Mouse (Mus musculus) kidney, postnatal 10 days (tissue): Measurements from ENCODE around the gene Slc25a38.

Experiments used
- DNase-seq: peaks from one replicate; pipeline ENCODE4 v3.0.0; 2021; ENCODE audit warnings: mixed read lengths

The Slc25a38 gene

GRCm38 (mm10) chr9:120110211-120111018 is at the start of gene Slc25a38:
Slc25a38 (plus strand) TSS chr9:120110374.
- DNase-seq: peak; percentile 98

DNA sequence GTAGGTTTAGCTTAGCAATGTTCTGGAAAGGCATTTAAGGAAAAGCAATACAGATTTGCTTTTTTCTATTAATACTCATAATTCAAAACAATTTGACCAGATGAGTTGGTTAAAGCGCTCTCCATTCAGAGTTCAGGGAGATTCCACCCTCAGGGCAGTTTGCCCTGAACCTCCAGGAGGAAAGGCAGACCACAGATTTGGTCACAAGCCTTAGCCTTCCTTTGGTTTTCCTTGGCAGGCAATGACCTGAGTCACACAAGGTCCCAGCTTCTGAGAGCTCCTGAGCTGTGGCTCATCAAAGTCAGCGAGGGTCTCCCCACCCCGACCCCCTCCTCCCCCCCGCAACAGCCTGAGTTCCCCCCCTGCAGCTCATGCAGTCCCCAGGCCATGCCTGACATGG is 45.9 kb upstream of the Slc25a38 start:
- DNase-seq: no peak

GRCm38 (mm10) chr9:120067609-120068008 is 42.6 kb upstream of the Slc25a38 start:
- DNase-seq: no peak

- DNase-seq: no peak
Observed at GRCm38 (mm10) chr9:120068047-120068446, 42.1 kb upstream of the Slc25a38 start.

GRCm38 (mm10) chr9:120069779-120070178 is 40.4 kb upstream of the Slc25a38 start, which contains the start of gene Cx3cr1:
Cx3cr1 (minus strand) TSS chr9:120069879.
- no peak for DNase-seq

GRCm38 (mm10) chr9:120071251-120071650 is 38.9 kb upstream of the Slc25a38 start:
- no peak for DNase-seq

DNA sequence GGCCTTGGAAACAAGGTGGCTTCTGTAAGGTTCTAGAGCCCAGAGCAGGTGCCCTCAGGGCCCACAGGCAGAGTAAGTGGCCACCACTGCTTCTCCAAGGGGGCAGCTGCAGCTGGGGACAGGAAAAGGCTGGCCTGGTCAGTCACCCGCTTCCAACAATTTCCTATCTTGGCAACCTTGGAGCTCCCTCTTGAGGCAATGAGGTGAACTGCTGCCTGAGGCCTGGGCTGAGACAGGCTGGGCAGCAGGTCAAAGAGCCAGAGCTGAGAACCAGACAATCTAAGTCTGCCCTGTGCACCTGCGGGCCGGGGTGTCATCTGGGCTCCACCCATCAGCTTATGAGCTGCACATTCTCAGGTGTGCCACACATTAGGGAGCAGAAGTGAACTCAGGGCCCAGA is 37.0 kb upstream of the Slc25a38 start:
- DNase-seq: peak; percentile 88

DNA sequence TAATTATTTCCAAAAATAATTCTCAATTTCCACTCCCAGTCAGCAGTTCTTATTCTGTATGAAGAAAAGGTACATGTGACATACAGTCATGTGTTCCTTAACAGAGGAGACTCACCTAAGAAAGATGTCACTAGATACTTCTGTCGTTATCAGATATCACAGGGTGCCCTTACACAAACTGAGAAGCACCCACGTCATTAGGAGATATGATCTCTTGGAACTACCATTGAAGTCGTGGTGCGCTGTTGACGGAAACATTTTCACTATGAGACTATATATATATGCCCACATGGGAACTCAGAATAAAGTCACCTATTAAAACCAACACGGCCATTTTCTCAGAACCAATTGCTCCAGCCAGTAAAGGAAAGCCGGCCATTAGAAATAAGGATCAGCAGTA is 35.7 kb upstream of the Slc25a38 start:
- no peak for DNase-seq

GRCm38 (mm10) chr9:120078241-120078640 is 31.9 kb upstream of the Slc25a38 start:
- DNase-seq: no peak

DNA sequence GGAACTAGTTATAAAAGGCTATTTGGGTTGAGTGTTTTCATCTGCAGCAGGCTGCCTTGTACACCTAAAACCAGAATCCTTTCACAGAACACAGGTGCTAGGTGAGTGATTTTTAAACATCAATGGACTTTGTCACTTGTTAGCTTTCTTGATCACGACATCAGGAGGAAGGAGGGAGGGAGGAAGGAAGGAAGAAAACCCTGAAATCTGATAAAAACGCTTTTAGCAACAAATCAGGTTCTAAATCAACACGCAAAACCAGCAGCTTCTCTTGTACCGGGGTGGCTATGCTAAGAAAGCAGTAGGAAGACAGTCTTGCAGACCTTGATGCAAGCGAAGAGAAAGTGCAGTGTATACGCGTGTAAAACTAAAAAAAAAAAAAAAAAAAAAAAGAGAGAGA is 30.3 kb upstream of the Slc25a38 start:
- DNase-seq: no peak

GRCm38 (mm10) chr9:120080546-120081108 is 29.5 kb upstream of the Slc25a38 start:
- DNase-seq: no peak

DNA sequence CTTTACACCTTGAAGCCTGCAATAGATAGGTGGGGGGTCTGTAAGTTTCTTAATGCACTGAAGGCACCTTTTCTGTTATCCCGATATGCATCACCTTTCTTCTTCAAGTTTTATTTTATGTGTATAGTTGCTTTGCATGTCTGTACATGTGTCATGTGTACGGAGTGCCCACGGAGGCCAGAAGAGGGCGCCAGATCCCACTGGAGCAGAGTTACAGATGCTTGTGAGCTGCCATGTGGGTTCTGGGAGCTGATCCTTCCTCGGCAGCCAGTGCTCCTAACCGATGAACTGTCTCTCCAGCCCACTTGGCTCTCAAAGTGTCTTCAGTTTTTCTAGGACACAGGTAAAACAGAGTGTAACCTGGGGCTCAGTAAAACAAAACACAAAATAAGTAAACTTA is 28.9 kb upstream of the Slc25a38 start:
- DNase-seq: no peak

DNA sequence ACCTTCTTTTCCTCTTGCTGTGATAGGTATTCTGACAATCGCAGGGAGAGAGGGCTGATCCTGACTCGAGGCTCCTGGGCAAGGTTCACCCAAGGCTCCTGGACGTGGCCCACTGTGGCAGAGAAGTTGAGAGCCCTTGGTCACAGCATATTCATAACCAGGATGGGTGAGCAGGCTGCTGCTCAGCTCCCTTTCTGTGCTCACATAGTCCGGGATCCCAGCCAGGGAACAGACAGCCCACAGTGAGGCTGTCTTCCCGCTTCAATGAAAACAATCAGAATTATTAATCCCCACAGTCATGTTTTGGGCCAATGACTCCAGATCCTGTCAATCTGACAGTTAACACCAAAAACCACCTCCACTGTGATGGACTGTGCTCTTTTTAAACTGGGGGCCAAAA is 28.2 kb upstream of the Slc25a38 start:
- DNase-seq: no peak

GRCm38 (mm10) chr9:120082691-120083090 is 27.5 kb upstream of the Slc25a38 start:
- DNase-seq: no peak

GRCm38 (mm10) chr9:120083158-120083894 is 26.8 kb upstream of the Slc25a38 start:
- no peak for DNase-seq

DNA sequence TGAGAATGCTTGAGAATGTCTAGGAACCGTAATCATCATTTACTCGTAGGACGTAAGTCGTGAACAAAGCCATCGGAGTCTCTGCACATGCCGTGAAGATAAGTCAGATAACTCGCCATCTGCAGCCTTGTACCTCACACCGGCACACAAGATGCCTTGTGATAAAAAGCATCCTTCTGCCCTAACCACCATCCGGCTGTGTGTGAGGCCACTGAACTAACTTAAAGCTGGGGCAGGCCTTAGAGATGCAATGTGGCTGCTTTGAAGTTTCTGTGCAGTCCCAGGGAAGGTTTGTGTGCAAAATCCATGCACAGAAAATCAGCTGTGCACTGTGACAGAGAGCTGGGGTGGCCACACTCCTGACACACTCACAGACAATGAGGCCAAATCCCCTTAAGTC is 25.8 kb upstream of the Slc25a38 start:
- DNase-seq: no peak

DNA sequence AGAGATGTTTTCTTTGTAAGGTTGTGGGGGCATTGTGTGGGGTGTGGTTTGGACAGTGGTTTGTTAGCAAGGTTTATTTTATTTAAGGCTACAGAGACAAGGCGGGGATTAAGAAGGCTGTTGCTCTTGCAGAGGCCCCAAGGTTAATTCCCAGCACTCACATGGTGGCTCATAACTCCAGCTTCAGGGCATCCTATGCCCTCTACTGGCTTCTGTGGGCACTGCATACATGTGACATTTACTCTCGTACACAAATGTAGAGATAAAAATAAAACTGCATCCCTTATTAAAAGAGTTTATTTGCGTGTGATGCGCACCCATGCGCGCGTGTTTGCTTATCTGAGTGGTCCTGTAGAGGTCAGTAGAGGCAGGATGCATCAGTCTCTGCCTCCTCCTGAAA is 21.0 kb upstream of the Slc25a38 start:
- DNase-seq: no peak

DNA sequence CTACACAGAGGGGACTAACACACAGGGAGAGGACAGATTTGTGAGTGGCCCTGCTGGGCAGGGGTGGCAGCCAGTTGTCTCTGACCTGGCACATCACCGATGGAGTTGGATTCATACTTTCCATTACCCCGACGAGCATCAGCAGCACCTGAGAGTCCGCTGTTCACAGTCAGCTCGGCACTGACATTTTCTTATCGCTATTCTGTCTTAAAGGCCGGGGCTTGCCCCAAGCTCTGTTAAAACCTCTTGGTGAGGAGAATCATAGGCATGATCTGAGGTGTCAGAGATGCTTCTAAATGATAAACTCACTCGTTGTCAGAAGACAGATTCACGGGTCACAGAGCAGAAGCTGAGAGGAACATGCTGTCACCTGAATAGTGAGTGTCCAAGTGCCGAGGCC is 19.1 kb upstream of the Slc25a38 start:
- DNase-seq: no peak

GRCm38 (mm10) chr9:120091696-120092238 is 18.4 kb upstream of the Slc25a38 start, which contains the start of gene Ccr8:
Ccr8 (plus strand) TSS chr9:120092114.
- DNase-seq: no peak

GRCm38 (mm10) chr9:120093701-120094100 is 16.5 kb upstream of the Slc25a38 start:
- no peak for DNase-seq

GRCm38 (mm10) chr9:120095886-120096285 is 14.3 kb upstream of the Slc25a38 start:
- no peak for DNase-seq

DNA sequence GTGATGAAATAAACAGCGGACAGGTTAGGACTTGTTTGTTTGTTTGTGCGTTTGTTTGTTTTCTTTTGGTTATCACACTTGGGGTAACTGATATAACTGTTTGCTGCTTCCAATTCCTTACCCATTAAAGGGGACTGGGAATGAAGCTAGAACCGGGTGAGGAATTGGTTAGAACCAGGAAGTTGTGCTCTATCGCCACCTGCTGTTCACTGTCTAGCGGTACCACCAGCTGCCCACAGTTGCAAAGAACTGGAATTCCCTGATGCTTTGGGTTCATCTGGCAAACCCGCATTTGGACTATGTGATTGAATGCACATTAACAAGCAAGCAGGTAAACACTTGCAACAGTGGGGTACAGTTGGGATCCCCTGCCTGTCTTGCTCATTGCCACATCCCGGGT is 11.5 kb upstream of the Slc25a38 start:
- peak; percentile 83 for DNase-seq

DNA sequence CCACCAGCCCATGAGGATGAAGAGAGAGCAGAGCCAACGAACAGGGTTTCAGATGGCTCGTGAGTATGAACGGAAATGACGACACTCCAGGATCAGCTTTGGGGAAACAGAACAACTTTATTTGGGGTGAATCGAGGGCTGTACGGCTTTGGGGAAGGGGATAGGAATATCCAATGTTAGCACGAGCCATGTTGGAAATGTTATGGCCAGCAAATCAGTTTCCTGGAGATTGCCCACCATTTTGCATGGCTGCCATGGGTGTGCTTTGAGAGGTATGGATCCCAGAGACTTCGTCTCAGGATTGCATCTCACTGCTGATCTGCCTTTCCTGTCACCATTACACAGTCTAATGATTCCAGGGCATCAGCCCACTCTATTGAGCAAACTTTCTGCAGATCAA is 10.9 kb upstream of the Slc25a38 start:
- no peak for DNase-seq

- no peak for DNase-seq
Observed at GRCm38 (mm10) chr9:120101165-120101564, 9.0 kb upstream of the Slc25a38 start.
